Mouse (Mus musculus): Measurements from ENCODE around the gene Pamr1. TPM values are rescaled to one million over a fixed set of nuclear protein-coding genes. Genes with fewer than 3 reads are reported as not detected.
A peak's percentile ranks its signal among the peaks of the same experiment; 100 is the strongest.

Gene Pamr1
- polyA plus RNA-seq, 1 experiment from 2014 or later = 44.2 TPM

DNA sequence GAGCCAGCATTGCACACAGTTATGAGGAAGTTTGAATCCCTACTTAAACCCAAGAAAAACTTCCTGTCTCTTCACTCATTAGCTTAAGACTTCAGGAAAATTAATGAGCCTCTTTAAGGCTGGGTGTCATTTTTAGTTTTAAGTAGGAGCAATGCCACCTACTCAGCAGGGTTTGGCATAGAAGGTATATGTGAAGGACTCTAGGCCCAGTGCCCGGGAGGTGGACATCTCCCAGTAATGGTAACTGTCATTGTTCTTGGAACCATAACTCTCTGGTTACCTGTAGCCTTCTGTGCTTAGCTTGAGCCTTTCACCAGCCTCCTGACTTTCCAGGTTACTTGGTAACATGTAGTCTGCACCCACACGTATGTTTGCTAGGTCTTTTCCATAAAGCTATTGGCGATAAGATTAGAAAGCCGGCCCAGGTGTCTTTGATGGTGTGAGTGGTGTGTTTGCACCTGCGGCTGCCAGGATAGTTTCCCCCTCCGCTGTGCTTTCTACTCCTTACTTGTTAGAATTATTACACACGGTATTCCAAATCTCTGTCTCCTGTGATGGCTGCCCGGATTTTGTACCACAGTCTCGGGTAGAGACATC, 127.0 kb downstream of the Pamr1 start:
- TF ChIP-seq EP300 (IDR thresholded peaks at IDR 0.05) (no peak), CTCF (IDR thresholded peaks at IDR 0.05) (no peak)
- no peak for ATAC-seq
- no peak for DNase-seq (ENCODE audit: low spot score)
- Histone ChIP-seq H3K27ac (ENCODE audit: low read length) (no peak overlapping the region), H3K27me3 (replicated peaks; ENCODE audit: insufficient read depth, low read length) (no peaks in the 10 kb centered on the region), H3K9me3 (ENCODE audit: low read length) (no peaks in the 10 kb centered on the region), H3K9ac (replicated peaks; ENCODE audit: low read depth) (no peak overlapping the region), H3K4me3 (ENCODE audit: low read depth, low read length) (no peak overlapping the region), H3K36me3 (ENCODE audit: insufficient read depth, low read length) (no peaks in the 10 kb centered on the region), H3K4me1 (ENCODE audit: insufficient read depth, low read depth, low read length) (no peaks in the 10 kb centered on the region), H3K4me2 (replicated peaks; ENCODE audit: low read depth, low read length) (no peak overlapping the region)
- whole genome bisulfite sequencing = 86% methylated on average over 9 of the region's 9 CpGs

- H3K36me3 ChIP-seq (ENCODE audit: insufficient read depth, low read length) = no peaks in the 10 kb centered on the region
- ATAC-seq = no peak
- 58% methylated on average over 6 of the region's 6 CpGs for WGBS
Observed at GRCm38 (mm10) chr2:102677400-102677799, 127.6 kb downstream of the Pamr1 start.

DNA sequence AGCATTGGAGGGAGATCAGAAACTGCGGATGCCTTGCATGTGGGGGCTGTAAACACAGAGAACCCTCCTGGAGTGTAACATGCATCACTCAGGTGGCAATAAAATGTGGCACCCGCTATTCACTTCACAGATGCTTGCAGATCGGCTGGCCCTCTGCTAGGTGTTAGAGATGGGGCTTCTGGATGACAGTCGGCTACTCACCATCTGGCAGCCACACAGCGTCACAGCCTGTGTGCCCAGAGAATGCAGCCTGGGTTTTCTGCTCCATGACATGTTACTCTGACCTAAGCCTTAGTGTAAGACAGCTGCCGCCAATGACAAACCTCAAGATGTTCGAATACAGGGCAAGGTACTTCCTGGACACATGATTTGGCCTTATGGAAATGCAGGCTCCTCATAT, 131.5 kb downstream of the Pamr1 start:
- 78% methylated on average over 7 of the region's 7 CpGs for WGBS
- Histone ChIP-seq H3K27me3 (replicated peaks; ENCODE audit: insufficient read depth, low read length) (no peaks in the 10 kb centered on the region), H3K9me3 (ENCODE audit: low read length) (no peaks in the 10 kb centered on the region), H3K9ac (replicated peaks; ENCODE audit: low read depth) (no peak overlapping the region), H3K27ac (ENCODE audit: low read length) (no peak overlapping the region), H3K4me2 (replicated peaks; ENCODE audit: low read depth, low read length) (no peak overlapping the region), H3K4me3 (ENCODE audit: low read depth, low read length) (no peak overlapping the region), H3K36me3 (ENCODE audit: insufficient read depth, low read length) (no peaks in the 10 kb centered on the region), H3K4me1 (ENCODE audit: insufficient read depth, low read depth, low read length) (no peaks in the 10 kb centered on the region)
- DNase-seq (ENCODE audit: low spot score) (no peak), ATAC-seq (no peak)
- TF ChIP-seq EP300 (IDR thresholded peaks at IDR 0.05) (no peak), CTCF (IDR thresholded peaks at IDR 0.05) (no peak)

More at GRCm38 (mm10) chr2:102677400-102677799, 127.6 kb downstream of the Pamr1 start:
- H3K4me2 ChIP-seq (replicated peaks; ENCODE audit: low read depth, low read length) = no peak overlapping the region
- DNase-seq (ENCODE audit: low spot score) = no peak
- no peak overlapping the region for H3K9ac ChIP-seq (replicated peaks; ENCODE audit: low read depth)
- no peak for TF ChIP-seq EP300 (IDR thresholded peaks at IDR 0.05)
- no peak for TF ChIP-seq CTCF (IDR thresholded peaks at IDR 0.05)
- no peak overlapping the region for H3K4me3 ChIP-seq (ENCODE audit: low read depth, low read length)
- no peaks in the 10 kb centered on the region for H3K4me1 ChIP-seq (ENCODE audit: insufficient read depth, low read depth, low read length)
- no peaks in the 10 kb centered on the region for H3K9me3 ChIP-seq (ENCODE audit: low read length)
- H3K27me3 ChIP-seq (replicated peaks; ENCODE audit: insufficient read depth, low read length) = no peaks in the 10 kb centered on the region
- H3K27ac ChIP-seq (ENCODE audit: low read length) = no peak overlapping the region

GRCm38 (mm10) chr2:102682168-102682567, 132.4 kb downstream of the Pamr1 start:
- Histone ChIP-seq H3K27ac (ENCODE audit: low read length) (no peak overlapping the region), H3K4me1 (ENCODE audit: insufficient read depth, low read depth, low read length) (no peaks in the 10 kb centered on the region), H3K36me3 (ENCODE audit: insufficient read depth, low read length) (no peaks in the 10 kb centered on the region), H3K9me3 (ENCODE audit: low read length) (no peaks in the 10 kb centered on the region), H3K9ac (replicated peaks; ENCODE audit: low read depth) (no peak overlapping the region), H3K4me2 (replicated peaks; ENCODE audit: low read depth, low read length) (no peak overlapping the region), H3K27me3 (replicated peaks; ENCODE audit: insufficient read depth, low read length) (no peaks in the 10 kb centered on the region), H3K4me3 (ENCODE audit: low read depth, low read length) (no peak overlapping the region)
- DNase-seq (ENCODE audit: low spot score) = peak; percentile 50
- WGBS = 40% methylated on average over 5 of the region's 5 CpGs
- no peak for ATAC-seq
- TF ChIP-seq CTCF (IDR thresholded peaks at IDR 0.05) (peak; percentile 76), EP300 (IDR thresholded peaks at IDR 0.05) (no peak)

DNA sequence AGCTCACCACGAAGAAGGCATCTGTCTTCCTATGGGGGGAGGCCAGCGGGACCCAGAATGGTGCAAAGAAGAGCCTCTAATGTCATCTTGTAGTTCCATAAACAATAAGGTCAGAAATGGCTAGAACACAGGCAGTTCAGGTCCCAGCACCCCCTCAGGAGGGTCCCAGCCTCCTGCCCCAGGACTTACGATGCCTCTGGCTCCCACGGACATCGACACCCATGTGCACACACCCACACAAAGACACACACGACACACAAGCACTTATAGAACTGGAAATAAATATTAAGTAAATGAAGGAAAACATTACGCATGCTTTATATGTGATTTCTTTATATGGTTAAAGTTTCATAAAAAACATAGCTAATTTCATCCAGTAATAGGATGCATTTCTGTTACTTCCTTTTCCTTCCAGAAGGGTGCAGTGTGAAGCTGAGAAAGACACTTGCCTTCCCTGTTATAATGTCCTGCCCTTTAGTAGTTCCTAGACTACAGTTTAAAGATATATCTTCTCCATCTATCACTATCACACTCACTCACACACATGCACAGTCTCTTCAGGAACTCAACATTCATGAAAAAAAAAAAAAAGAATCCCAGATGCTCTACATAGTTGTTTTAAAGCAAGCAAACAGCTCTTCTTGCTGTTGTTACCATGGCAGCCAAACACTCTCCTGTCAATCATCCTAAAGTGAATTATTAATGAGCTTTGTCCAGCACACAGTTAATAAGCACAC, 135.7 kb downstream of the Pamr1 start:
- ATAC-seq = peak; percentile 44
- H3K9ac ChIP-seq (replicated peaks; ENCODE audit: low read depth) = no peak overlapping the region

DNA sequence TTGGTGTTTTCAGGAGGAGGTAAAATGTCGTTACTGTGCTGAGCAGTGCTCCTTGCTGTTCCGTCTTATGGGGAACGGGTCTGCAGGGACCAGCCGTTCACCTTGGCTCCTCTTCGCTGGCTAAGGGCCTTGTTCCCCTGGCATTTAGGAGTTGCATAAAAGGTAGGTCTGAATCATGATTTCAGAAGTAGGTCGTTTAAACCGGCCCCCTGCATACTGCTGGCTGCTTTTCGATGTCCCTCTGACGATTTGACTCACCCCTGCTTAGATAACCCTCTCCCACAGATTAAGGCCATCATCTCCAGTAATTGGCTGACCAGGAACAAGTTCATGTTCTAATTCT, 136.3 kb downstream of the Pamr1 start:
- 59% methylated on average over 9 of the region's 9 CpGs for WGBS
- no peak overlapping the region for H3K4me2 ChIP-seq (replicated peaks; ENCODE audit: low read depth, low read length)
- no peak for TF ChIP-seq EP300 (IDR thresholded peaks at IDR 0.05)
- H3K36me3 ChIP-seq (ENCODE audit: insufficient read depth, low read length) = no peaks in the 10 kb centered on the region
- ATAC-seq (no peak), DNase-seq (ENCODE audit: low spot score) (no peak)
- no peak overlapping the region for H3K27ac ChIP-seq (ENCODE audit: low read length)
- no peaks in the 10 kb centered on the region for H3K4me1 ChIP-seq (ENCODE audit: insufficient read depth, low read depth, low read length)
- no peaks in the 10 kb centered on the region for H3K9me3 ChIP-seq (ENCODE audit: low read length)
- H3K27me3 ChIP-seq (replicated peaks; ENCODE audit: insufficient read depth, low read length) = no peaks in the 10 kb centered on the region
- H3K4me3 ChIP-seq (ENCODE audit: low read depth, low read length) = no peak overlapping the region
- no peak overlapping the region for H3K9ac ChIP-seq (replicated peaks; ENCODE audit: low read depth)

More for the DNA sequence above, 135.7 kb downstream of the Pamr1 start:
- Histone ChIP-seq H3K36me3 (ENCODE audit: insufficient read depth, low read length) (no peaks in the 10 kb centered on the region), H3K27ac (ENCODE audit: low read length) (no peak overlapping the region), H3K4me2 (replicated peaks; ENCODE audit: low read depth, low read length) (no peak overlapping the region), H3K4me3 (ENCODE audit: low read depth, low read length) (no peak overlapping the region), H3K4me1 (ENCODE audit: insufficient read depth, low read depth, low read length) (no peaks in the 10 kb centered on the region), H3K9me3 (ENCODE audit: low read length) (no peaks in the 10 kb centered on the region), H3K27me3 (replicated peaks; ENCODE audit: insufficient read depth, low read length) (no peaks in the 10 kb centered on the region)
- DNase-seq (ENCODE audit: low spot score) = peak; percentile 73
- TF ChIP-seq CTCF (IDR thresholded peaks at IDR 0.05) (peak; percentile 70), EP300 (IDR thresholded peaks at IDR 0.05) (no peak)
- 85% methylated on average over 7 of the region's 7 CpGs for WGBS

Other genes with a start within 250 kb of the Pamr1 start
- gene Trim44, start 142.2 kb upstream of the Pamr1 start, polyA plus RNA-seq (2015; fragmentation: Nextera tagmentation; extraction: Ambion mirVana) = 12.7 and 17.3 TPM in 2 replicates
- gene Fjx1, start 97.5 kb upstream of the Pamr1 start, polyA plus RNA-seq (2015; fragmentation: Nextera tagmentation; extraction: Ambion mirVana) = 7.3 and 7.8 TPM in 2 replicates
- 0.50 and 0.87 TPM in 2 replicates for gene Slc1a2, start 108.6 kb downstream of the Pamr1 start, polyA plus RNA-seq (2015; fragmentation: Nextera tagmentation; extraction: Ambion mirVana)